Mouse (Mus musculus): ENCODE measurements around the gene Smpd3.

DNA sequence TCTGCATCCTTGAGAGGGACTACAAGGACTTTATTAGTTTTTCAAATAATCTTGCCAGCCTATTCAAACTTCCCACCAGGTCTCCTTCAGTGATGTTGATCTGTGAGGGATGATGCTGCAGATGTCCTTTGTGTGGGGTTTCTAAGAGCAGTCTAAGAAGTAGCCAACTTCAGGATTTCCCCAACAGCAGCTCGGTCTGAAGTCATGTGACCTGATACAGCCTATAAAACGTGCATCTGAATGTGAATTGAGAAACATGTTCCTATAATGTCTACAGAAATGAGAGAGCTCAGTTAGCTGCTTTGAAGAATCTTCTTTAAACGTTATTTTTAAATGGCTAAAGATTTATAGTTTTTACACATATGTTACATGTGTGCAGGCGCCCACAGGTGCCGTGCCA is 5.7 kb upstream of the Smpd3 start:
- TF ChIP-seq POLR2A (IDR thresholded peaks at IDR 0.05; ENCODE audit: insufficient read depth, low read depth, low read length) (no peak), CTCF (IDR thresholded peaks at IDR 0.05; ENCODE audit: insufficient read depth, low read depth, low read length) (no peak)
